Mouse (Mus musculus): ENCODE measurements around the gene H2al1i. TPM values are rescaled to one million over a fixed set of nuclear protein-coding genes. Genes with fewer than 3 reads are reported as not detected.

Gene H2al1i
- polyA plus RNA-seq (2014; fragmentation: Illumina TruSeq; extraction: RNeasy Lipid Tissue Mini Kit (QIAGEN cat#74804); ENCODE audit: low read depth, low replicate concordance), result not detected

DNA sequence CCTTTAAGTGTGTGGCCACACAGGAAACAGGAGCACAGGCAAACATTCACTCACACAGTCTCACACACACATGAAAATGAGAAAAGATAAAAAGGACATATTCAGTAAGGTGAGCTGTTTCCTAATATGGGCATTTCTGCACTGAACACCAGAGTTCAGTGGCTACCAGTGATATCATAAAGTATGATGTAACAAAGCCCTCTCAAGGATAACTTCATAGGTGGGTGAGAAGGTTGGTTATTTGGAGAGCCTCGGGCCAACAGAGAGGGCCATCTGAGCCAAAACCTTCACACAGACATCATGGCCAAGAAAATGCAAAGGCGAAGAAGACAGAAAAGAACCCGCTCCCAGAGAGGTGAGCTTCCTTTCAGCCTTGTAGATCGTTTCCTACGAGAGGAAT lies at the start of gene H2al1i:
TSS of gene H2al1i (plus strand) at position 301 of the 400 bp plus-strand sequence.

DNA sequence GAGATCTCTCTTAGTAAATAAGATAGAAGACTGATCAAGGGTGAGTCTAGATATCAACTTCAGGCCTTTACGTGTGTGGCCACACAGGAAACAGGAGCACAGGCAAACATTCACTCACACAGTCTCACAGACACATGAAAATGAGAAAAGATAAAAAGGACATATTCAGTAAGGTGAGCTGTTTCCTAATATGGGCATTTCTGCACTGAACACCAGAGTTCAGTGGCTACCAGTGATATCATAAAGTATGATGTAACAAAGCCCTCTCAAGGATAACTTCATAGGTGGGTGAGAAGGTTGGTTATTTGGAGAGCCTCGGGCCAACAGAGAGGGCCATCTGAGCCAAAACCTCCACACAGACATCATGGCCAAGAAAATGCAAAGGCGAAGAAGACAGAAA lies 25.5 kb upstream of the H2al1i start, which contains the start of gene H2al1a:
TSS of gene H2al1a (plus strand) at position 301 of the 400 bp plus-strand sequence.

GRCm38 (mm10) chrX:11302132-11302531 lies 22.3 kb upstream of the H2al1i start, which contains the start of gene H2al1b:
Gene H2al1b (plus strand): TSS chrX:11302432.

DNA sequence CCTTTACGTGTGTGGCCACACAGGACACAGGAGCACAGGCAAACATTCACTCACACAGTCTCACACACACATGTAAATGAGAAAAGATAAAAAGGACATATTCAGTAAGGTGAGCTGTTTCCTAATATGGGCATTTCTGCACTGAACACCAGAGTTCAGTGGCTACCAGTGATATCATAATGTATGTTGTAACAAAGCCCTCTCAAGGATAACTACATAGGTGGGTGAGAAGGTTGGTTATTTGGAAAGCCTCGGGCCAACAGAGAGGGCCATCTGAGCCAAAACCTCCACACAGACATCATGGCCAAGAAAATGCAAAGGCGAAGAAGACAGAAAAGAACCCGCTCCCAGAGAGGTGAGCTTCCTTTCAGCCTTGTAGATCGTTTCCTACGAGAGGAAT lies 19.1 kb upstream of the H2al1i start, which contains the start of gene H2al1c:
TSS of gene H2al1c (plus strand) at position 301 of the 400 bp plus-strand sequence.

DNA sequence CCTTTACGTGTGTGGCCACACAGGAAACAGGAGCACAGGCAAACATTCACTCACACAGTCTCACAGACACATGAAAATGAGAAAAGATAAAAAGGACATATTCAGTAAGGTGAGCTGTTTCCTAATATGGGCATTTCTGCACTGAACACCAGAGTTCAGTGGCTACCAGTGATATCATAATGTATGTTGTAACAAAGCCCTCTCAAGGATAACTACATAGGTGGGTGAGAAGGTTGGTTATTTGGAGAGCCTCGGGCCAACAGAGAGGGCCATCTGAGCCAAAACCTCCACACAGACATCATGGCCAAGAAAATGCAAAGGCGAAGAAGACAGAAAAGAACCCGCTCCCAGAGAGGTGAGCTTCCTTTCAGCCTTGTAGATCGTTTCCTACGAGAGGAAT lies 15.9 kb upstream of the H2al1i start, which contains the start of gene H2al1d:
TSS of gene H2al1d (plus strand) at position 301 of the 400 bp plus-strand sequence.

DNA sequence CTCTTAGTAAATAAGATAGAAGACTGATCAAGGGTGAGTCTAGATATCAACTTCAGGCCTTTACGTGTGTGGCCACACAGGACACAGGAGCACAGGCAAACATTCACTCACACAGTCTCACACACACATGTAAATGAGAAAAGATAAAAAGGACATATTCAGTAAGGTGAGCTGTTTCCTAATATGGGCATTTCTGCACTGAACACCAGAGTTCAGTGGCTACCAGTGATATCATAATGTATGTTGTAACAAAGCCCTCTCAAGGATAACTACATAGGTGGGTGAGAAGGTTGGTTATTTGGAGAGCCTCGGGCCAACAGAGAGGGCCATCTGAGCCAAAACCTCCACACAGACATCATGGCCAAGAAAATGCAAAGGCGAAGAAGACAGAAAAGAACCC lies 12.8 kb upstream of the H2al1i start, which contains the start of gene H2al1e:
TSS of gene H2al1e (plus strand) at position 301 of the 400 bp plus-strand sequence.

GRCm38 (mm10) chrX:11314858-11315257 lies 9.6 kb upstream of the H2al1i start, which contains the start of gene H2al1f:
Gene H2al1f (plus strand): TSS chrX:11315158.

GRCm38 (mm10) chrX:11317956-11318355 lies 6.5 kb upstream of the H2al1i start, which contains the start of gene H2al1g:
Gene H2al1g (plus strand): TSS chrX:11318256.

GRCm38 (mm10) chrX:11321192-11321591 lies 3.3 kb upstream of the H2al1i start, which contains the start of gene H2al1h:
Gene H2al1h (plus strand): TSS chrX:11321492.

DNA sequence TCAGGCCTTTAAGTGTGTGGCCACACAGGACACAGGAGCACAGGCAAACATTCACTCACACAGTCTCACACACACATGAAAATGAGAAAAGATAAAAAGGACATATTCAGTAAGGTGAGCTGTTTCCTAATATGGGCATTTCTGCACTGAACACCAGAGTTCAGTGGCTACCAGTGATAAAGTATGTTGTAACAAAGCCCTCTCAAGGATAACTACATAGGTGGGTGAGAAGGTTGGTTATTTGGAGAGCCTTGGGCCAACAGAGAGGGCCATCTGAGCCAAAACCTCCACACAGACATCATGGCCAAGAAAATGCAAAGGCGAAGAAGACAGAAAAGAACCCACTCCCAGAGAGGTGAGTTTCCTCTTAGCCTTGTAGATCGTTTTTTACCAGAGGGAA lies 3.1 kb downstream of the H2al1i start, which contains the start of gene H2al1j:
TSS of gene H2al1j (plus strand) at position 301 of the 400 bp plus-strand sequence.

Other genes with a start within 250 kb of the H2al1i start
- gene H2al1a, start 25.4 kb upstream of the H2al1i start, polyA plus RNA-seq (2014; fragmentation: Illumina TruSeq; extraction: RNeasy Lipid Tissue Mini Kit (QIAGEN cat#74804); ENCODE audit: low read depth, low replicate concordance), result not detected
- 0.93 TPM for gene H2al1b, start 22.2 kb upstream of the H2al1i start, polyA plus RNA-seq (2014; fragmentation: Illumina TruSeq; extraction: RNeasy Lipid Tissue Mini Kit (QIAGEN cat#74804); ENCODE audit: low read depth, low replicate concordance)
- not detected for gene H2al1c, start 19.0 kb upstream of the H2al1i start, polyA plus RNA-seq (2014; fragmentation: Illumina TruSeq; extraction: RNeasy Lipid Tissue Mini Kit (QIAGEN cat#74804); ENCODE audit: low read depth, low replicate concordance)
- not detected for gene H2al1d, start 15.8 kb upstream of the H2al1i start, polyA plus RNA-seq (2014; fragmentation: Illumina TruSeq; extraction: RNeasy Lipid Tissue Mini Kit (QIAGEN cat#74804); ENCODE audit: low read depth, low replicate concordance)
- gene H2al1e, start 12.7 kb upstream of the H2al1i start, polyA plus RNA-seq (2014; fragmentation: Illumina TruSeq; extraction: RNeasy Lipid Tissue Mini Kit (QIAGEN cat#74804); ENCODE audit: low read depth, low replicate concordance), result not detected
- gene H2al1f, start 9.5 kb upstream of the H2al1i start, polyA plus RNA-seq (2014; fragmentation: Illumina TruSeq; extraction: RNeasy Lipid Tissue Mini Kit (QIAGEN cat#74804); ENCODE audit: low read depth, low replicate concordance), result not detected
- gene H2al1g, start 6.4 kb upstream of the H2al1i start, polyA plus RNA-seq (2014; fragmentation: Illumina TruSeq; extraction: RNeasy Lipid Tissue Mini Kit (QIAGEN cat#74804); ENCODE audit: low read depth, low replicate concordance), result 0.82 TPM
- not detected for gene H2al1h, start 3.2 kb upstream of the H2al1i start, polyA plus RNA-seq (2014; fragmentation: Illumina TruSeq; extraction: RNeasy Lipid Tissue Mini Kit (QIAGEN cat#74804); ENCODE audit: low read depth, low replicate concordance)
- gene H2al1j, start 3.2 kb downstream of the H2al1i start, polyA plus RNA-seq (2014; fragmentation: Illumina TruSeq; extraction: RNeasy Lipid Tissue Mini Kit (QIAGEN cat#74804); ENCODE audit: low read depth, low replicate concordance), result not detected

Measured in adipose tissue, adult 10 weeks (tissue).